Mouse (Mus musculus) right cerebral cortex, adult 18-20 months (tissue): Measurements from ENCODE around the gene Dstn.

ENCODE experiments used
- DNase-seq: peaks from one replicate; pipeline ENCODE4 v3.0.0; 2022; ENCODE audit warnings: mixed read lengths

Gene Dstn

GRCm38 (mm10) chr2:143916229-143916628 is 1.1 kb downstream of the Dstn start:
- peak; percentile 28 for DNase-seq

GRCm38 (mm10) chr2:143917622-143918021 is 2.5 kb downstream of the Dstn start:
- DNase-seq: no peak

GRCm38 (mm10) chr2:143918831-143919502 is 3.8 kb downstream of the Dstn start:
- DNase-seq: no peak

- DNase-seq: no peak
These were observed 9.0 kb downstream of the Dstn start for GRCm38 (mm10) chr2:143924085-143924484.

DNA sequence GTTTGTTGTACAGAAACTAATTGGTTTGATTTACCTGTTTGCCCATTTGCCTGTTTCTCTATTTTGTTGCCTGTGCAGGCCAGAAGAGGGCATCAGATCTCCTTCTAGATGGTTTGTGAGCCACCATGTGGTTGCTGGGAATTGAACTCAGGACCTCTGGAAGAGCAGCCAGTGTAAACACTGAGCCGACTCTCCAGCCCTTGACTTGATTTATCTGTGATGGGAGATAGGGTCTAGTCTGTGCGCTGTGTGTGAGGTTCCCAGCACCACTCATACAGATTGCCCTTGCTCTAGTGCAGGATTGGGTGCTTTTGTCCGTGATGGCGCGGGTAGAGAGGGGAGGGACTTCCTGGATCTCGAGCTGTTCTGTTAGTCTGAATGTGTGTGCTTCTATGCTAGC is 10.7 kb downstream of the Dstn start:
- DNase-seq: no peak

DNA sequence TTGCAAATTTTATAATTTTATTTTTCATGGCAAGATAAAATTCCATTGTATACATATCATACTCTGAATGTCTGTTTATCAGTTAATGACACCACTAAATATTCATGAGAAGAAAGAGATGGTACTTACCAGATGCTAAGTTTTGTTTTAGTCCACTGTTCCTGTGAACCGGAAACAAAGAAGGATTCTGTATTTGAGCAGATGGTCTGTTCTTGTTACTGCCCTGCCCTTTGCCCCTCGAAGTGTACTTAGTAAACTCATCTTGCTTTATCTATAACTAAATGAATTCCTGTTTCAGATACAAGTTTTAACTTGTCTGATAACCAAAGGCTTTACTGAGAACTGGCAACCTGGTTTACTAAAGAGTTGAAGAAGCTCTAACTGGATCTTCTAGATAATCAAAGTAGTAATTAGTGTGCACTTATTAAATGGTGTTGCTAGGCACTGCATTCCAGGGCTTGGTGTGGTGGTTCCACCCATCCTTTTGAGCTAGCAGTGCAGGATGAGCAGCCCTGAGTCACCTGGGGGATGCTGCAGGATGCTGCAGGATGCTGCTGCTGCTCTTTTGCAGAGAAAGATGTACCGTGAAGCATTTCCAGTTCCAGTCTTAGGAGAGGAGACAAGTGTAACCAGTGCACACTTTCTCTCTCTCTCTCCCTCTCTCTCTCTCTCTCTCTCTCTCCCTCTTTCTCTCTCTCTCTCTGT is 14.6 kb downstream of the Dstn start:
- DNase-seq: no peak

GRCm38 (mm10) chr2:143932340-143932873 is 17.3 kb downstream of the Dstn start:
- no peak for DNase-seq

GRCm38 (mm10) chr2:143933516-143933915 is 18.4 kb downstream of the Dstn start:
- DNase-seq: no peak

GRCm38 (mm10) chr2:143934439-143934838 is 19.3 kb downstream of the Dstn start:
- no peak for DNase-seq

GRCm38 (mm10) chr2:143937861-143938260 is 22.7 kb downstream of the Dstn start:
- DNase-seq: no peak

DNA sequence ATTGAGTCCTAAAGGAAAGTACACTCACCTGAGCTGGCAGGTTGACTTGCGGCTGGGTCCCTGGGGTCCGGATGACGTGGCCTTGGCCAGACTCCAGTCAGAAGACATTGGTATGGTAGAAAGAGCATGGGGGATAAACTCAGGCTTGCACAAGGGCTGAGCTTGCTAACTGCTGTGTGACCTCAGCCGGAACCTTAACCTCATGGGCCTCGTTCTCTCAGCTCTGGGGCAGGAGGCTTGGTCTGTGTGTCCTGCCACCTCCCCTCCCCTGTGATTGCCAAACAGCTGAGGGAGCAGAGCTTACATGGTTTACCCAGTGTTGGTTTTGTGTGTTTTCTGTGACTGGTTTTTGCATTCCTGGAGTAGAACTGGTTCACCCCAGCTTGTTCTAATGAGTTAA is 25.3 kb downstream of the Dstn start:
- no peak for DNase-seq

- no peak for DNase-seq
These were observed 29.7 kb downstream of the Dstn start for GRCm38 (mm10) chr2:143944796-143945195.

GRCm38 (mm10) chr2:143945466-143946075 is 30.5 kb downstream of the Dstn start:
- DNase-seq: no peak

GRCm38 (mm10) chr2:143946399-143946798 is 31.3 kb downstream of the Dstn start:
- DNase-seq: no peak

GRCm38 (mm10) chr2:143947981-143948380 is 32.9 kb downstream of the Dstn start:
- no peak for DNase-seq

DNA sequence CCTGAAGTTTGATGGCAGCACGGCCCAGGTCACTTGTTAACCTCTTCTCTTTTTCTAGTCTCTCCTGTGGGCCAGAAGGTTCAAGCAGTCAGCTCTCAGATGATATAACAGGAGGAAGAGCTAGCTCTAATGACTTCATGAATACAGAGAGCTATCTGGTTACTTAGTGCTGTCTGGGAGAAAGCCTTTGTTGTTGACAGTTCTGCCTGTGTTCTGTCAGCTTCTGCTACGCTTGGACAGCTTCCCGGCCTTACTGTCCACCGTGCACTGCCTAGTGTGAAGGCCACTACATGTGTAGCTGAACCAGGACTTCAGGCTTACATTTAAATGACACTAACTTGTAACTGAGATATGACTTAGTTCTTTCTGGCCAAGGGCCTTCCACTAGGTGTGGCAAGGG is 33.3 kb downstream of the Dstn start:
- DNase-seq: no peak

- DNase-seq: no peak
These were observed 34.1 kb downstream of the Dstn start for GRCm38 (mm10) chr2:143949217-143949616.

- no peak for DNase-seq
These were observed 35.3 kb downstream of the Dstn start for GRCm38 (mm10) chr2:143950290-143951027.

DNA sequence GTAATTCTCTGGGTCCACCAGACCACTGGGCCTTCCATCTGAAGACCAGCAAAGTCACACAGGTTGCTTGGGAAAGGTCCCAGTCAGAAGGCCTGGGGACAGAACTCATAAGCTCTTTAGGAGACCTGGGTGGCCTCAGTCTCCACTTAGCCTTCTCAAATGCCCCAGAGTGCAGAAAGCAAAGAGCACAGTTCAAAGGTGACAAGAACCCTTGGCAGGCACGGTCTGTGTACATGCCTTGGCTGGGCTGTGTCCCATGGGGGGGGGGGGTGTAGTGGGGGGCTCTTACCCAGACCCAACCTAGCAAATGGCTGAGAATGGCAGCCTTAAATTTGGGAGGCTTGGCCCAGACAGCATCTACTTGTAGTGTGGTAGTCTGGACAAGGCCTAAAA is 35.9 kb downstream of the Dstn start:
- no peak for DNase-seq

- no peak for DNase-seq
These were observed 36.6 kb downstream of the Dstn start for GRCm38 (mm10) chr2:143951546-143952315.

DNA sequence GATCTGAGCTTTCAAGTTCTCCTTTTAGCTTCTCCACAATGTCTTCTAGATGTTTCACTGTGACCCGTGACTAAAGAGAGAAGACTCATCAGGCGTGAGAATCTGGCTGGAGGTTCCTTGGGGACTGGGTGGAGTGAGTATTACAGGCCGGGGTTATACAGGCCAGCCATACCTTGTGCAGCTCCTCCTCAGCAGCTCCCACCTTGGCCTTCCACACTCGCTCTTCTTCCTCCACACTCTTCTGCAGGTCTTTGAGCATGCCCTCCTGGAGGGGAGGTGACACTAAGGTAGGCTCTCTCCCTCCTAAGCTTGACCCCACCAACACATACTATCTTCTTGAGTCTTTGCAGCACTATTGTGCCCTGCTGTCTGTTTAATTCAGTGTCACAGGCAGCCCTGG is 38.8 kb downstream of the Dstn start:
- no peak for DNase-seq

- no peak for DNase-seq
These were observed 39.9 kb downstream of the Dstn start for GRCm38 (mm10) chr2:143955004-143955403.
